Mouse (Mus musculus): Measurements from ENCODE around the gene 9130230L23Rik.

GRCm38 (mm10) chr5:65973189-65973588 lies 30.9 kb downstream of the 9130230L23Rik start:
- no peak for TF ChIP-seq POLR2A (IDR thresholded peaks at IDR 0.05; ENCODE audit: borderline replicate concordance, extremely low read depth, insufficient read depth, insufficient read length, poor library complexity, severe bottlenecking)
- TF ChIP-seq CTCF (IDR thresholded peaks at IDR 0.05; ENCODE audit: borderline replicate concordance, extremely low read depth, insufficient read depth, insufficient read length) = no peak
